Mouse (Mus musculus) bone marrow macrophage, adult 2 months (primary cell): ENCODE measurements around the gene Srgap3. TPM values are rescaled to one million over a fixed set of nuclear protein-coding genes. Genes with fewer than 3 reads are reported as not detected.

Source experiments
- H3K27ac ChIP-seq: 2 replicates; pipeline ENCODE4 v1.5.1; 2012; ENCODE audit warnings: low read depth, low read length; ENCODE audit not compliant: insufficient read depth
- H3K4me1 ChIP-seq: 2 replicates; pipeline ENCODE4 v1.6.1; 2012; ENCODE audit warnings: low read length; ENCODE audit not compliant: control insufficient read depth, insufficient read depth
- H3K4me3 ChIP-seq: 2 replicates; pipeline ENCODE4 v1.5.1; 2012; ENCODE audit warnings: mild to moderate bottlenecking, low read length, moderate library complexity; ENCODE audit not compliant: insufficient read depth
- CTCF ChIP-seq: IDR thresholded peaks from 2 replicates; pipeline ENCODE4 v1.5.1; 2012; ENCODE audit warnings: low read depth, mild to moderate bottlenecking, low read length, moderate library complexity
- POLR2A ChIP-seq: IDR thresholded peaks from 2 replicates; pipeline ENCODE4 v1.6.1; 2012; ENCODE audit warnings: mild to moderate bottlenecking, low read depth, low read length, borderline replicate concordance
- polyA plus RNA-seq: library from polyadenylated mRNA; stranded (reverse); fragments of >200 nt; gene quantifications from 2 replicates; pipeline ENCODE4 v1.2.4, GENCODE M21; 2012; ENCODE audit not compliant: missing spikeins, insufficient read depth, insufficient read length

Srgap3 gene
- polyA plus RNA-seq, 1 experiment, result 2.9 TPM

- peaks cover 4% of the 10 kb centered on the region for H3K4me1 ChIP-seq
- no peak overlapping the region for H3K27ac ChIP-seq
- no peak overlapping the region for H3K4me3 ChIP-seq
- no peak for TF ChIP-seq POLR2A
Observed at GRCm38 (mm10) chr6:112796607-112797006, 150.5 kb downstream of the Srgap3 start.

GRCm38 (mm10) chr6:112793887-112794286 is 153.2 kb downstream of the Srgap3 start:
- H3K4me1 ChIP-seq, result peaks cover 4% of the 10 kb centered on the region
- no peak overlapping the region for H3K4me3 ChIP-seq
- TF ChIP-seq POLR2A (no peak), CTCF (no peak)
- H3K27ac ChIP-seq, result no peak overlapping the region

DNA sequence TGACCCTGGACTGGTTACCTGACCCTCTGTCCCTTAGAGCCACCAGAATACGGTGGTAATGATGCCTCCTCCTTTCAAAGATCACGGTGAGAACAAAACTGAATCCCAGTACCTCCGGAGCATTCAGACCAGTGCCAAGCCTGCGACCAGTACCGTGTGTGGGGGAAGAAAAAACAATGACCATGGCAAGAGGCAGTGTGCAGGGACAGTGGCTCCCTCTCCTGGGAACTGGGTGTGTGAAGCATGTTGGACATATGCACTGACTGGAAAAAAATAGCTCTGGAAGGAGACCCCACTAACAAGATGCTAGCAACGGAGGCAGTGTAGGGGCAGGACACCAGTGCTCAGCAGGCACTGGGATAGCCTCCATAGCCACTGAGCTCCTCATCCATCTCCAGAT is 157.2 kb downstream of the Srgap3 start:
- Histone ChIP-seq H3K27ac (no peak overlapping the region), H3K4me1 (no peaks in the 10 kb centered on the region), H3K4me3 (no peak overlapping the region)
- TF ChIP-seq CTCF (no peak), POLR2A (no peak)

DNA sequence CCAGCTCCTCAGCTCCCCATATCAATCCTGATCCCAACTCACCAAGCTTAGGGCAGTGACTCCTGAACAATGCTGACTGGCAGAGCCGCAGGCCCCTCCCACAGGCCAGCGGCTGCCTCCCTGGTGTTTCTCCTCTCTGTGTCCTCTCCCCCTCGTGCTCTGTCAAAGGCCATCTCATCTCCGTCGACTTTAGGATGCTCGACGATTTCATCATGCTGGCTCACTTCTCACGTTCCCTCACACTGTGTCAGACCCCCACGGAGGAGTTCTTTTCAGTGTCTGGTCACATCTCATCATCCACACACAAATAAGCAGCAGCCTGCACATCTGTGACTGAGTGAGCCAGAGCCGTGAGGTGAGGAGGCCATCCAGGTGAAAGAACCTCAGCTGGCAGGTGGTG is 158.4 kb downstream of the Srgap3 start:
- Histone ChIP-seq H3K4me3 (no peak overlapping the region), H3K4me1 (no peaks in the 10 kb centered on the region), H3K27ac (no peak overlapping the region)
- no peak for TF ChIP-seq CTCF
- TF ChIP-seq POLR2A, result no peak

DNA sequence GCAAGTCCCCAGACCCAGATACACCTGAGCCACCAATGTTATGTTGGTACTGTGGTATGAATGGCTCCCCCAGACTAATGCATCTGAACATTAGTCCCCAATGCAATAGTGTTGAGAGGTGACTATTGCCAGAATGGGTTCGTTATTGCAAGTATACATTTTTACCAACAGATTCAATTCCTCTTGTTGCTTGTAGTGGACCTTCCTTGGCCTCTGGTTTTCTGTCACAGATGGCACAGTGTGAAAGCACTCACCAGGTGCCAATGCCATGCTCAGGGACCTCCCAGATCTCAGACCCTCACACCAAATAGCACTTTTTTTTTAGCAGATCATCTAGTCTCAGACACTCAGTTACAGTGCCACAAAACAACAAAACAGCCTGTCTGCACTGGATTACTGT is 158.9 kb downstream of the Srgap3 start:
- no peak for TF ChIP-seq POLR2A
- no peak for TF ChIP-seq CTCF
- Histone ChIP-seq H3K27ac (no peak overlapping the region), H3K4me3 (no peak overlapping the region), H3K4me1 (no peaks in the 10 kb centered on the region)

DNA sequence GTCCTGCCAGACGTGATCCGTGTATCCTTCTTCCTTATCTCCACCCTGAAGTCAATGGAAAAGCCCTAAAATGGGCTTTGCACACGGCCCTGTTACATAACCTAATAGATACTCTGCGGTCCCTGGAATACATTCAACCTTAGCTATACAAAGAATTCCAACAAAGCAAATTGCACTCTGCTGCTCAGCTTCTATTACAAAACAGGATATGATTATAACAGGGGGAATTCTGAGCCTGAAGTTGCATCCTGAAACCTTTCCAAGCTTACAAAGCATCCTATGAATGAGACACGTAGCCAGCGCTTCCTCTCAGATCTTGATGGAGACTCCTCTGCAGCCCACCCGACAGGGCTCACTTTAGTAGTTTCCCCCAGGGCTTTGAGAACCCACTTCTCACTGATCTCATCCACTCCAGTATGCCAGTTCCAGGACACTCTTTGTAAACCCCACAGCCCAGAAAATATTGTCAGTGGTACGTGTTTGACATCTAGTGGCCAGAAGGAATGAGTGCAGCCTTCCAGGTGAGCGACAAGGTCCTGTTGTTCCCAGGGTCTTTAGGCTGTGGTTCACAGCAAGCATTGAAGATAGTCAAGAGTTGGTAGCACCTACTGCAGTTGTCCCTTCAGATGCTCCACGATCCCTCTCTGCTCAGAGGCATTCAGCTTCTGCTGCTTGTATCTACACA is 165.5 kb downstream of the Srgap3 start:
- Histone ChIP-seq H3K4me1 (peaks cover 26% of the 10 kb centered on the region), H3K27ac (no peak overlapping the region), H3K4me3 (no peak overlapping the region)
- TF ChIP-seq CTCF, result peak; percentile 71
- TF ChIP-seq POLR2A, result no peak

GRCm38 (mm10) chr6:112778211-112778610 is 168.9 kb downstream of the Srgap3 start:
- Histone ChIP-seq H3K27ac (peak overlapping the region; percentile 57), H3K4me3 (no peak overlapping the region), H3K4me1 (peaks cover 26% of the 10 kb centered on the region)
- TF ChIP-seq POLR2A (no peak), CTCF (no peak)

DNA sequence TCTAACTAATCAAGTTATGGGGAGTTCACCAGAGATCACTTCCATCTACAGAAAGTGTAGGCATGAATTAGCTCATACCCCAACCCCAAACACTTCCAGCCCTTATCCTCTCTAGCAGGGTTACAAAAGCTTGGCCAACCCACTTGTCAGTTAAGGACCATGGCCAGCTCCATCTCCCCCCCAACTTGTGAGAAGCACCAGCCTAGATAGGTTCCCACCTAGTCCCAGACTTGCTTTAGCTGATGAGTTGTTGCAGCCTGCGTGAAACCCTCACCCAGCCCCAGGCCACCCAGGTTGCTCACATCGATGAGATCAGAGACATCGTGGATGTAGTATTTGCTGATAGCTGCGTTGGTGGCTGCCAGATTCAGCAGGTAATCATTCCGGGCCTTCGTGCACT is 170.3 kb downstream of the Srgap3 start:
- no peak for TF ChIP-seq POLR2A
- Histone ChIP-seq H3K27ac (no peak overlapping the region), H3K4me1 (peaks cover 26% of the 10 kb centered on the region)

GRCm38 (mm10) chr6:112773754-112774153 is 173.3 kb downstream of the Srgap3 start:
- TF ChIP-seq CTCF (no peak), POLR2A (no peak)
- no peak overlapping the region for H3K4me3 ChIP-seq
- peaks cover 16% of the 10 kb centered on the region for H3K4me1 ChIP-seq
- H3K27ac ChIP-seq, result no peak overlapping the region

More for the DNA sequence above, 170.3 kb downstream of the Srgap3 start:
- H3K4me3 ChIP-seq, result no peak overlapping the region

DNA sequence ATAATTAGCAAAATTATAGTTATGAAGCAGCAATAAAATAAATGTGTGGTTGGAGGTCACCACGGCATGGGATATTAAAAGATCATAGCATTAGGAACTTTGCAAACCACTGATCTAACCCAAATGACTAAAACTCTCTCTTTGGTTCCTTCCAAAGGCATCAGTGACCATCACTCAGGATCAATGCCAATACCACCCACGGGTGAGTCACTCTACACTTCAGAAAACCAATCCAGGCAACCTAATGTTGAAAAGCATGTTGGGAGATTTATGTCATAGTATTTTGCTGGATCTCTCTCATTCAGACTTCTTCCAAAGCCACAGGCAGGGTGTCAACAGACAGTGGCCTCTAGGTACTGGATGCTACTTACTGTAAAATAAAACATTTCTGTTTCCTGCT is 176.1 kb downstream of the Srgap3 start:
- Histone ChIP-seq H3K4me1 (no peaks in the 10 kb centered on the region), H3K27ac (no peak overlapping the region), H3K4me3 (no peak overlapping the region)
- TF ChIP-seq CTCF (no peak), POLR2A (no peak)

GRCm38 (mm10) chr6:112758541-112758940 is 188.5 kb downstream of the Srgap3 start:
- H3K4me3 ChIP-seq, result no peak overlapping the region
- no peak overlapping the region for H3K27ac ChIP-seq
- TF ChIP-seq POLR2A, result no peak
- TF ChIP-seq CTCF, result no peak
- H3K4me1 ChIP-seq, result peaks cover 14% of the 10 kb centered on the region
